ENCODE assay signal across 15 mouse cellular contexts in genomic region chr1:193278414-193279045, GRCm38 (mm10). TPM values are rescaled to one million over a fixed set of nuclear protein-coding genes. Genes with fewer than 3 reads are reported as not detected.
A peak's percentile ranks its signal among the peaks of the same experiment; 100 is the strongest.
DNase-seq lines count a peak whose midpoint lies in the region; ATAC-seq and TF ChIP-seq lines count a peak whose summit lies in the region.
"Had no signal": no experiment of that assay in that cellular context is flagged by ENCODE, and none has a peak within 500 bp of the region (broad histone marks: within the 10 kb centered on the region; RNA-seq: fewer than 3 reads in every experiment).

No protein-coding gene starts in this region.

- TF ChIP-seq POLR2A in liver, adult 2 months (IDR thresholded peaks at IDR 0.05; ENCODE audit: extremely low read depth, insufficient read depth, low read length), result no peak

- H3K4me1 ChIP-seq in liver, adult 2 months (ENCODE audit: control insufficient read depth, insufficient read depth, low read length), result peaks cover 21% of the 10 kb centered on the region
- H3K4me1 ChIP-seq in liver, embryonic 12.5 days, result peaks cover 1% of the 10 kb centered on the region; the same call in 1 of the 2 replicates

- H3K27me3 ChIP-seq in liver, adult 2 months (ENCODE audit: control insufficient read depth, insufficient read depth, low read length), result no peaks in the 10 kb centered on the region
- no peaks in the 10 kb centered on the region for H3K27me3 ChIP-seq in liver, embryonic 12.5 days (replicated peaks)
- H3K27me3 ChIP-seq: heart, embryonic 15.5 days; neural tube, embryonic 13.5 days had no signal

- TF ChIP-seq CTCF in liver, adult 2 months (IDR thresholded peaks at IDR 0.05; ENCODE audit: low read depth, low read length), result no peak

- H3K27ac ChIP-seq in liver, adult 2 months (replicated peaks; ENCODE audit: insufficient read depth, low read depth, low read length), result peak overlapping the region; percentile 49
- H3K27ac ChIP-seq in liver, embryonic 12.5 days, result no peak overlapping the region
- H3K27ac ChIP-seq: heart, embryonic 15.5 days; hindbrain, postnatal 0 days; layer of hippocampus, adult 2 months; neural tube, embryonic 13.5 days had no signal

- no peak overlapping the region for H3K9ac ChIP-seq in liver, adult 2 months (ENCODE audit: low read depth, low read length)
- H3K9ac ChIP-seq in liver, embryonic 12.5 days, result no peak overlapping the region
- H3K9ac ChIP-seq: heart, embryonic 15.5 days; lung, embryonic 14.5 days; neural tube, embryonic 13.5 days had no signal

- no peak overlapping the region for H3K4me2 ChIP-seq in liver, embryonic 12.5 days
- H3K4me2 ChIP-seq: heart, embryonic 15.5 days; lung, embryonic 14.5 days; neural tube, embryonic 13.5 days had no signal

- H3K9me3 ChIP-seq in liver, embryonic 12.5 days (replicated peaks), result no peaks in the 10 kb centered on the region
- H3K9me3 ChIP-seq: heart, embryonic 15.5 days; neural tube, embryonic 13.5 days had no signal

- ATAC-seq in liver, embryonic 12.5 days, result no peak
- ATAC-seq: hindbrain, postnatal 0 days had no signal

- no peaks in the 10 kb centered on the region for H3K79me2 ChIP-seq in liver, adult 2 months (ENCODE audit: control insufficient read depth, insufficient read depth, low read length)

- DNase-seq in adrenal gland, adult (ENCODE audit: inconsistent age in 2 of 2, low spot score in 1 of 2), result peak; percentile 52 to 90
- DNase-seq in adrenal gland, postnatal 4 days (ENCODE audit: low spot score in 2 of 2), result no peak
- peak; percentile 95 for DNase-seq in liver, adult 2 months (ENCODE audit: extremely low read depth, low read depth, low spot score)
- peak; percentile 88 for DNase-seq in gastrocnemius, adult 18-20 months (ENCODE audit: low spot score)
- DNase-seq in ovary, postnatal 14 days (ENCODE audit: low spot score), result peak; percentile 36
- DNase-seq in thymus, postnatal 25 days, result no peak
- no peak for DNase-seq in spleen, postnatal 14 days (ENCODE audit: low spot score in 2 of 2)
- DNase-seq: lung, embryonic 14.5 days; midbrain, embryonic 14.5 days; right cerebral cortex, postnatal 4 days had no signal

- no peaks in the 10 kb centered on the region for H3K36me3 ChIP-seq in liver, adult 2 months (ENCODE audit: control insufficient read depth, insufficient read depth, low read length)
- H3K36me3 ChIP-seq in liver, embryonic 12.5 days, result no peaks in the 10 kb centered on the region
- H3K36me3 ChIP-seq: heart, embryonic 15.5 days; neural tube, embryonic 13.5 days had no signal

- 20% methylated on average over 6 of the region's 6 CpGs for WGBS in liver, adult 2 months
- 51% methylated on average over 6 of the region's 6 CpGs for WGBS in liver, embryonic 12.5 days (ENCODE audit: insufficient replicate concordance)

- H3K4me3 ChIP-seq in liver, adult 2 months (ENCODE audit: insufficient read depth, low read depth, low read length), result no peak overlapping the region
- H3K4me3 ChIP-seq in liver, embryonic 12.5 days, result no peak overlapping the region
- H3K4me3 ChIP-seq: heart, embryonic 15.5 days; layer of hippocampus, adult 2 months; neural tube, embryonic 13.5 days had no signal

RNA-seq across cellular contexts. Expression of gene G0s2, which starts 5.5 kb away (rescaled TPM):
- total RNA-seq in adrenal gland, postnatal 4 days (2021), result 10 to 100 TPM; 68.2 to 71.5 TPM
- 78.0 and 106 TPM in 2 replicates for total RNA-seq in liver, adult 2 months (2014; rRNA removed)
- 179 and 444 TPM in 2 replicates for polyA plus RNA-seq in liver, adult 2 months (2012; rRNA removed)
- polyA plus RNA-seq in liver, embryonic 12.5 days (2016; fragmentation: Nextera tagmentation; extraction: Ambion mirVana), result 23.8 and 27.0 TPM in 2 replicates
- total RNA-seq in gastrocnemius, adult 18-20 months (2021), result 10 to 100 TPM; 10.7 to 19.6 TPM

RNA-seq across cellular contexts. Expression of gene Hsd11b1, which starts 14.7 kb away (rescaled TPM):
- 10 to 100 TPM in 1 of 2 experiments, 1 to 10 TPM in 1; 7.0 to 40.0 TPM for total RNA-seq in adrenal gland, postnatal 4 days (2021)
- 807 and 1,077 TPM in 2 replicates for total RNA-seq in liver, adult 2 months (2014; rRNA removed)
- polyA plus RNA-seq in liver, adult 2 months (2012; rRNA removed), result 826 and 1,028 TPM in 2 replicates
- 0.89 and 1.2 TPM in 2 replicates for polyA plus RNA-seq in liver, embryonic 12.5 days (2016; fragmentation: Nextera tagmentation; extraction: Ambion mirVana)
- total RNA-seq in gastrocnemius, adult 18-20 months (2021), result 1 to 10 TPM; 5.3 to 9.5 TPM
- polyA plus RNA-seq: neural tube, embryonic 13.5 days had no signal

Comparison
In these comparisons a context has a peak if more than half of its experiments do, and no peak if none do; other contexts are left out.
1. DNase-seq: peak in adrenal gland, adult (2 of 2), liver, adult 2 months (single experiment), gastrocnemius, adult 18-20 months (single experiment) and ovary, postnatal 14 days (single experiment); none in adrenal gland, postnatal 4 days (0 of 2), thymus, postnatal 25 days (single experiment) and spleen, postnatal 14 days (0 of 2).
2. RNA of gene Hsd11b1, which starts 14.7 kb away (total RNA-seq): 807 to 1,077 TPM in liver, adult 2 months; 7.0 to 40.0 TPM in adrenal gland, postnatal 4 days and 5.3 to 9.5 TPM in gastrocnemius, adult 18-20 months; every median in the first group is over 10 times any median in the second.